Mouse (Mus musculus): ENCODE measurements around the gene Gm11361.

The Gm11361 gene

GRCm38 (mm10) chr13:28257228-28257627 is at the start of gene Gm11361:
TSS of gene Gm11361 (plus strand) at chr13:28257528.
- DNase-seq (ENCODE audit: low spot score in 2 of 2) = no peak

GRCm38 (mm10) chr13:28264399-28264798 is 7.1 kb downstream of the Gm11361 start:
- DNase-seq (ENCODE audit: low spot score in 2 of 2) = no peak

- no peak for DNase-seq (ENCODE audit: low spot score in 2 of 2)
Observed at GRCm38 (mm10) chr13:28287368-28287767, 30.0 kb downstream of the Gm11361 start.

GRCm38 (mm10) chr13:28294272-28294671 is 36.9 kb downstream of the Gm11361 start:
- no peak for DNase-seq (ENCODE audit: low spot score in 2 of 2)

GRCm38 (mm10) chr13:28294757-28295361 is 37.5 kb downstream of the Gm11361 start:
- DNase-seq (ENCODE audit: low spot score in 2 of 2) = no peak

GRCm38 (mm10) chr13:28295492-28295891 is 38.2 kb downstream of the Gm11361 start:
- no peak for DNase-seq (ENCODE audit: low spot score in 2 of 2)

- no peak for DNase-seq (ENCODE audit: low spot score in 2 of 2)
Observed at GRCm38 (mm10) chr13:28297098-28297497, 39.8 kb downstream of the Gm11361 start.

DNA sequence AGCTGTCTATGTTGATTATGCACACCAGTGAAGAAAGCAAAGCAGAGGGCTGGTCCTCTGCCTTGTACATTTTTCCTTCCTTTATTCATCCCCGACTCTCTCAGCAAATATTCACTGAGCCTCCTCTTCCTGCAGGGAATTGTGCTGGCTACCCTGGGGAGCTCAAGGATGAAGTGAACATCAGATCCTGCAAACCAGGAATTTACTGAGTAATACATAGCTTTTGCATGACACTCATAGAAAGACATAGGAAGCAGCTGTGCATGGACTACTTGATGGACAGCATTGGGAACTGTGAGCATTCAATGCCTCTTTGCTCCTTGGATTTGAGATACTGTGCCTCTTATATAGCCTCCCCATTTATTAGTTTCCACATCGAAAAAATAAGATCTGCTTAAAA is 40.2 kb downstream of the Gm11361 start:
- no peak for DNase-seq (ENCODE audit: low spot score in 2 of 2)
